Mouse (Mus musculus): Measurements from ENCODE around the gene Tmem160. TPM values are rescaled to one million over a fixed set of nuclear protein-coding genes. Genes with fewer than 3 reads are reported as not detected.

Gene Tmem160
- polyA plus RNA-seq, 1 experiment from 2014 or later = 43.0 TPM

DNA sequence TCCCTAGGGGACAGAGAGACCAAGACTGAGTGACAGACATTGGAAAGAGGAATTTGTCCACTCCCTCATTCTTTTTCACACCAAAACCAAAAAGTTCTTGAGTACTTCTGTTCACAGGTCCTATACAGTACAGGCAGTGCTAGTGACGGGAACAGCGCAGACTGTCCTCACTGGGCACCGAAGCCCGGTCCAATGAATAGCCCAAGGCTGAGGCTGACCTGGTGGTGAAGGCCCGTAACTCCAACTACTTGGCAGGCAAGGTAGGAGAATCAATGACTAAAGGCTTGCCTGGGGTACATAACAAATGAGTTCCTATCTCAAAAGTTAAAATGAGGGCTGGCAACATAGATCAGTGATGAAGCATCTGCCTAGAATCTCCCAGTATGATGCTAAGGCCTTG lies 13.0 kb downstream of the Tmem160 start:
- Histone ChIP-seq H3K36me3 (replicated peaks; ENCODE audit: insufficient read depth, low read length) (no peaks in the 10 kb centered on the region), H3K9ac (replicated peaks) (no peak overlapping the region), H3K27me3 (ENCODE audit: insufficient read depth, low read length) (peaks cover 16% of the 10 kb centered on the region; the same call in 1 of the 2 replicates), H3K4me3 (ENCODE audit: low read depth, low read length) (no peak overlapping the region), H3K4me1 (ENCODE audit: insufficient read depth) (no peaks in the 10 kb centered on the region), H3K4me2 (ENCODE audit: low read depth, low read length) (no peak overlapping the region), H3K9me3 (ENCODE audit: low read length) (no peaks in the 10 kb centered on the region), H3K27ac (ENCODE audit: low read depth) (no peak overlapping the region)
- TF ChIP-seq EP300 (IDR thresholded peaks at IDR 0.05; ENCODE audit: low read depth) (no peak), CTCF (IDR thresholded peaks at IDR 0.05; ENCODE audit: low read depth) (no peak)
- WGBS (ENCODE audit: insufficient replicate concordance) = 86% methylated on average over 5 of the region's 5 CpGs
- no peak for ATAC-seq
- no peak for DNase-seq

GRCm38 (mm10) chr7:16466565-16466964 lies 14.0 kb downstream of the Tmem160 start:
- H3K36me3 ChIP-seq (replicated peaks; ENCODE audit: insufficient read depth, low read length) = no peaks in the 10 kb centered on the region
- no peak overlapping the region for H3K9ac ChIP-seq (replicated peaks)
- ATAC-seq (no peak), DNase-seq (peak; percentile 60)
- no peaks in the 10 kb centered on the region for H3K4me1 ChIP-seq (ENCODE audit: insufficient read depth)
- no peaks in the 10 kb centered on the region for H3K9me3 ChIP-seq (ENCODE audit: low read length)
- WGBS (ENCODE audit: insufficient replicate concordance) = 59% methylated on average over 4 of the region's 4 CpGs
- H3K4me2 ChIP-seq (ENCODE audit: low read depth, low read length) = no peak overlapping the region
- TF ChIP-seq EP300 (IDR thresholded peaks at IDR 0.05; ENCODE audit: low read depth) (no peak), CTCF (IDR thresholded peaks at IDR 0.05; ENCODE audit: low read depth) (peak; percentile 72)
- no peak overlapping the region for H3K27ac ChIP-seq (ENCODE audit: low read depth)
- no peak overlapping the region for H3K4me3 ChIP-seq (ENCODE audit: low read depth, low read length)
- peaks cover 22% of the 10 kb centered on the region; the same call in 1 of the 2 replicates for H3K27me3 ChIP-seq (ENCODE audit: insufficient read depth, low read length)

- WGBS (ENCODE audit: insufficient replicate concordance) = 23% methylated on average over 5 of the region's 5 CpGs
Observed at GRCm38 (mm10) chr7:16468115-16468514, 15.5 kb downstream of the Tmem160 start.

GRCm38 (mm10) chr7:16471549-16471948 lies 19.0 kb downstream of the Tmem160 start:
- 37% methylated on average over 9 of the region's 9 CpGs for WGBS (ENCODE audit: insufficient replicate concordance)
- no peak overlapping the region for H3K4me3 ChIP-seq (ENCODE audit: low read depth, low read length)
- no peak overlapping the region for H3K9ac ChIP-seq (replicated peaks)
- DNase-seq (no peak), ATAC-seq (no peak)
- H3K4me1 ChIP-seq (ENCODE audit: insufficient read depth) = peaks cover 17% of the 10 kb centered on the region; the same call in 1 of the 2 replicates
- no peak overlapping the region for H3K27ac ChIP-seq (ENCODE audit: low read depth)
- H3K36me3 ChIP-seq (replicated peaks; ENCODE audit: insufficient read depth, low read length) = no peaks in the 10 kb centered on the region
- H3K9me3 ChIP-seq (ENCODE audit: low read length) = no peaks in the 10 kb centered on the region
- TF ChIP-seq CTCF (IDR thresholded peaks at IDR 0.05; ENCODE audit: low read depth) (peak; percentile 58), EP300 (IDR thresholded peaks at IDR 0.05; ENCODE audit: low read depth) (no peak)
- no peak overlapping the region for H3K4me2 ChIP-seq (ENCODE audit: low read depth, low read length)
- peaks cover 63% of the 10 kb centered on the region for H3K27me3 ChIP-seq (ENCODE audit: insufficient read depth, low read length)

More at GRCm38 (mm10) chr7:16468115-16468514, 15.5 kb downstream of the Tmem160 start:
- no peak overlapping the region for H3K4me3 ChIP-seq (ENCODE audit: low read depth, low read length)
- peaks cover 29% of the 10 kb centered on the region for H3K27me3 ChIP-seq (ENCODE audit: insufficient read depth, low read length)
- no peaks in the 10 kb centered on the region for H3K4me1 ChIP-seq (ENCODE audit: insufficient read depth)
- no peak overlapping the region for H3K27ac ChIP-seq (ENCODE audit: low read depth)
- no peak for ATAC-seq
- no peak for TF ChIP-seq CTCF (IDR thresholded peaks at IDR 0.05; ENCODE audit: low read depth)
- TF ChIP-seq EP300 (IDR thresholded peaks at IDR 0.05; ENCODE audit: low read depth) = no peak
- no peak overlapping the region for H3K4me2 ChIP-seq (ENCODE audit: low read depth, low read length)
- H3K9ac ChIP-seq (replicated peaks) = no peak overlapping the region
- no peaks in the 10 kb centered on the region for H3K36me3 ChIP-seq (replicated peaks; ENCODE audit: insufficient read depth, low read length)
- H3K9me3 ChIP-seq (ENCODE audit: low read length) = no peaks in the 10 kb centered on the region
- DNase-seq = no peak

- H3K9me3 ChIP-seq (ENCODE audit: low read length) = no peaks in the 10 kb centered on the region
- H3K4me3 ChIP-seq (ENCODE audit: low read depth, low read length) = no peak overlapping the region
- no peak overlapping the region for H3K27ac ChIP-seq (ENCODE audit: low read depth)
- peaks cover 70% of the 10 kb centered on the region for H3K27me3 ChIP-seq (ENCODE audit: insufficient read depth, low read length)
- H3K4me2 ChIP-seq (ENCODE audit: low read depth, low read length) = no peak overlapping the region
- no peak for DNase-seq
- no peaks in the 10 kb centered on the region for H3K36me3 ChIP-seq (replicated peaks; ENCODE audit: insufficient read depth, low read length)
- 20% methylated on average over 17 of the region's 17 CpGs for WGBS (ENCODE audit: insufficient replicate concordance)
- H3K4me1 ChIP-seq (ENCODE audit: insufficient read depth) = peaks cover 18% of the 10 kb centered on the region; the same call in 1 of the 2 replicates
- no peak for TF ChIP-seq CTCF (IDR thresholded peaks at IDR 0.05; ENCODE audit: low read depth)
- no peak for TF ChIP-seq EP300 (IDR thresholded peaks at IDR 0.05; ENCODE audit: low read depth)
- ATAC-seq = no peak
- no peak overlapping the region for H3K9ac ChIP-seq (replicated peaks)
Observed at GRCm38 (mm10) chr7:16472116-16472709, 19.6 kb downstream of the Tmem160 start.

GRCm38 (mm10) chr7:16473847-16474246 lies 21.3 kb downstream of the Tmem160 start:
- H3K27me3 ChIP-seq (ENCODE audit: insufficient read depth, low read length) = peaks cover 69% of the 10 kb centered on the region
- H3K4me2 ChIP-seq (ENCODE audit: low read depth, low read length) = no peak overlapping the region
- no peak overlapping the region for H3K4me3 ChIP-seq (ENCODE audit: low read depth, low read length)
- WGBS (ENCODE audit: insufficient replicate concordance) = 70% methylated on average over 8 of the region's 8 CpGs
- DNase-seq (no peak), ATAC-seq (0 out of 2 replicates have a peak, but pooled peaks have one; percentile 15)
- H3K4me1 ChIP-seq (ENCODE audit: insufficient read depth) = peaks cover 18% of the 10 kb centered on the region; the same call in 1 of the 2 replicates
- no peaks in the 10 kb centered on the region for H3K36me3 ChIP-seq (replicated peaks; ENCODE audit: insufficient read depth, low read length)
- no peak overlapping the region for H3K9ac ChIP-seq (replicated peaks)
- no peak for TF ChIP-seq EP300 (IDR thresholded peaks at IDR 0.05; ENCODE audit: low read depth)
- TF ChIP-seq CTCF (IDR thresholded peaks at IDR 0.05; ENCODE audit: low read depth) = no peak
- no peaks in the 10 kb centered on the region for H3K9me3 ChIP-seq (ENCODE audit: low read length)
- no peak overlapping the region for H3K27ac ChIP-seq (ENCODE audit: low read depth)

Measured in liver, postnatal 0 days (tissue).